Mouse (Mus musculus) spleen, adult 2 months (tissue): Measurements from ENCODE around the gene Cox6b2.

Experiments used
- CTCF ChIP-seq: fragments of 200-500 bp; IDR thresholded peaks from 2 replicates; pipeline ENCODE4 v1.5.1; 2011; ENCODE audit warnings: mild to moderate bottlenecking, inconsistent platforms; ENCODE audit not compliant: insufficient read depth, insufficient read length, insufficient replicate concordance; ENCODE audit errors: extremely low read depth
- POLR2A ChIP-seq: fragments of 200-500 bp; IDR thresholded peaks from 2 replicates; pipeline ENCODE4 v1.6.1; 2011; ENCODE audit warnings: low read depth, low read length, inconsistent platforms

DNA sequence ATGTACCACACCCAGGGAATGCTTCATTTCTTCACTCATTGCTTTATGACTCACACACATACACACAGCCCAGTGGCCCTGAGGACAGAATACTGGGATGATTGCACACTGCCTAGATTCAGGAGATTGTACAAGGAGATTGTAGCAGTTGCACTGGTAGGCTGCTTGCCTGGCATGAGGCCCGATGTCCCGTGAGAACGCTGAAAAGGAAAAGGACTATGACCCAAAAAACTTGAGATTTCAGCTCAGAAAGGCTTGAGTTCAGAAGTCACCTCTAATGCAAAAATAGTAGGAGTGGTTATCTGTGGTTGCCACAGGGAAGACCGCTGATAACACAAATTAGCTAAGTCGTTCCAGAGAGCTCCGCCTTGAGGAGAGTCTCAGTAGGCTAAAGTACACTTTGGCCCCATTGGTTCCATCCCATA is 19.9 kb downstream of the Cox6b2 start:
- TF ChIP-seq POLR2A (no peak), CTCF (no peak)
